Mouse (Mus musculus) gastrocnemius, postnatal 10 days (tissue): Measurements from ENCODE around the gene Fat4. TPM values are rescaled to one million over a fixed set of nuclear protein-coding genes. Genes with fewer than 3 reads are reported as not detected.

Experiments
- DNase-seq: peaks from one replicate; pipeline ENCODE4 v3.0.0; 2021; ENCODE audit warnings: mixed read lengths
- long read RNA-seq, 2 experiments: library from polyadenylated mRNA; stranded (forward); transcript quantifications; one replicate each; pipeline ENCODE4 v2.0.0; 2021
- total RNA-seq, 2 experiments: library from RNA; stranded (reverse); gene quantifications; 2 replicates each; pipeline ENCODE4 v1.2.3; 2021

Gene Fat4
- 10 to 100 TPM; 17.2 to 23.6 TPM for total RNA-seq
- long read RNA-seq, experiment 1, partial matches to known transcripts = 1 of 1 reads
- long read RNA-seq, experiment 1, other reads (novel, unspliced or antisense) = 0 of 1 reads
- long read RNA-seq, experiment 2 = 0 reads

DNA sequence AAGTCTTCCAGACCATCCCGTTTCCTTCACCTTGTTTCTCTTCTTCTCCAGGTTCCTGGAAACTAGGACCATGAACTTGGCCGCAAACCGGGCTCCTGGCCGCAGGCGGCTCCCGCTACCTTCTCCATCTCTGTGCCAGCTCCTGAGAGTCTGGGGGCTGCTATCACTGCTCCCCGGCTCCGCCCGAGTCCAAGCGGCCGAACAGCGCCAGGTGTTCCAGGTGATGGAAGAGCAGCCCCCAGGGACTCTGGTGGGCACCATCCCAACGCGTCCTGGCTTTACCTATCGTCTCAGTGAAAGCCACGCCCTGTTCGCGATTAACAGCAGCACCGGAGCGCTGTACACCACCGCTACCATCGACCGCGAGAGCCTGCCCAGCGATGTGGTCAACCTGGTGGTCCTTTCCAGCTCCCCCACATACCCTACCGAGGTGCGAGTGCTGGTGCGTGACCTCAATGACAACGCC lies at the start of gene Fat4:
Fat4 (plus strand) TSS at position 51 of the 466 bp plus-strand sequence.
- peak; percentile 27 for DNase-seq

DNA sequence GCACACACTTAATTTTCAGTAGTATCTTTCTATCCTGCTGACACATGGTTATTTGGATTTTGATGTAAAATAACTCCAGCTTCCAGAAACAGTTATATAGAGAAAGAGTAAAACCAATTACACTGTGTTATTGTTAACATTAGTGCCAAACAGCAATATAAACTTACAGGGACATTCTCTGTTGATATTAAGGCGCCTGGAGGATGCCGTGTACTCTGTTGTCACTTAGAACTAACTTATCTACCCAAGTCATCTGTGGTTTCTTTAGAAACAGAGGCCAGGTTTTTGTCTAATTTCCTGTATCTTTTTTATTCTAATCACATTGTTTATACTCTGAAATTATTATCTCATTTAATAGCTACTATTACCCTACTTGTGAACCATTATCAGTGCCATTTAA lies 47.3 kb upstream of the Fat4 start:
- no peak for DNase-seq

DNA sequence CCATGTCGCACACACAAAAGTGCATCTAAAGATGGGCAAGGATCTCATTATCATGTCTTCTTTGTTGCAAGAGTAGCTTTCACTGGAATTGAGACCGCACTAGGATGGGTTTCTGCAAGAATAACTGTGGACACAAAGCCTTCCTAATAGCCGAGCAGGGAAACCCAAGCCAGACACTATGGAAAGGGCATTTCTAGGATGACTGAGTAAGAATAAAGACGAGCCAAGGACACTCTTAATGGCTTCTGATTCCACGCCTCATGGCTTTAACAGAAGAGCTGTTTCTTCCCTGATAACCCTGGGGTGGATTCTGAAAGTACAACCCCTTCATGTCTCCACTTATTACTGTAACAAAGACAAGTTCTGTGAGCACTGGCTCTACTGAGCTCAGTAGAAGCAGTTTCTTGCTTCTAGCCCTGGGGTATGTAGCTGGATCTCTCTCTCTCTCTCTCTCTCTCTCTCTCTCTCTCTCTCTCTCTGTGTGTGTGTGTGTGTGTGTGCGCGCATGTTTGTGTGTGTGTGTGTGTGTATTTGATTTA lies 43.7 kb upstream of the Fat4 start:
- DNase-seq = no peak

DNA sequence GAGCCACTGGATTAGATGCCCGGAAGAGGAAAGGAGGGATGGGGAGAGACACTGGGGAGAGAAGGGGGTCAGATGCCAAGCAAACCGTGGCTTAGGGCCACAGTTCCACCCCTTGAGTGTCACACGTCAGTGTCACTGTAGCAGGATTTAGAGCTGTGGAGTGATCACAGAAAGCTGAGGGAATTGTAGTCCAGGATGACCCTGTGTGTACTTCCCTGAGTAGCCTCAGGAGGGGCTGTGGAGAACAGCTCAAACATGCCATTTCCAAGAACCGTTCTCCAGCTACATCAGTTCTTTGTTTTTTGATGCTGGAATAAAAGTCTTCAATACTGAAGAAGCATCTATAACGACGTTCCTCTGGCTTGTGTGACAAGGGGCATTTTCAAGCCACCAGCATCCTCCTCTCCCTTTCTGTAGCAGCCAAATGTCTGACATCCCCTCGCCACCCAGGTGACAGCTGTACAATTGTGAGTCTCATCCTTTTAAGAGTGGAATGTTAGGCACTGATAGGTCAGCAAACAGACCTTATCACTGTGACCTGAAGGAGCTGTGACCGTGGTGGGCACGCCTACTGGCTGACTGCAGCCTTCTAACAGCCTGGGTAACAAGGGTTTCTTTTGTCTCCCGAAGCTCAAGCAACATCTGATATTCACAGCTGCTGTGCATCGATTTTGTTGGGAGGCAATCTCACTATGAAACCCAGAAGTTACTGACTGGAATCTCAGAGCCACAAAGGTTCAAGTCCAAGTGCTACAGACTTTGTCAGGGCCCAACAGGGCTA lies 39.9 kb upstream of the Fat4 start:
- no peak for DNase-seq

DNA sequence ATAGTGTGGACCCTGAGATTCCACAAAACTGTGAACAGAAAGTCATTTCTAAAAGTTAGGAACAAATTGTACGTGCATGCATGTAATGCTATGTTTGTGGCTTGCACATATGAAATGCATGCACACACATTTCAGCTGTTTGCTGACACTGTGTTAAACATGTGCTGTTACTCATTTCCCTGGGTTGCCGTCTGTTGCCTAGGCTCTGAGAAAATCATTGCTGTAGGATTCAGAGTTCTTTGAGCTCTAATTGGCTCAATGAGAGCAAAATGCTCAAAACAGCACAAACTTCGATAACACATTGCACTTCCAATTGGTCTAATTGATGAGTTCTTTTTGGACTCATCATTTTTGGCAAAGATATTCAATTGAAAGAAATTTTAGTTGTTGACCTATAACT lies 37.7 kb upstream of the Fat4 start:
- no peak for DNase-seq

DNA sequence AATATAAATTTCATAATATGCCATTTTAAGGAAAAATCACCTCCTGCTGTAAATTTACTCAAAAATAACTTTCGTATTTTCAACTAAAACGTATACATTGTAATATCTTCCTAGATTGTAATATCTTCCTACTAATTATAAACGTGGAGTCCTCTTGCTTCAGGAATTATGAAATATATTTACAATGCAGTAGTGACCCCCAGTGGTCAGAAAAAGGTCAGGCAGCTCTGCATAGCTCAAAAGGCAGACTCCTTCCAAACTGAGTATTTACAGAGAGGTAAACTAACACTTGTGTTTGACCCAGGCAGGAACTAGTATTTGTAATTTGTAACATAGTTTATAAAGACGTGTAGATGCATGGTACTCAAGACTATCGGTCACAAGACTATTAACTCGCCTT lies 37.2 kb upstream of the Fat4 start:
- peak; percentile 35 for DNase-seq

DNA sequence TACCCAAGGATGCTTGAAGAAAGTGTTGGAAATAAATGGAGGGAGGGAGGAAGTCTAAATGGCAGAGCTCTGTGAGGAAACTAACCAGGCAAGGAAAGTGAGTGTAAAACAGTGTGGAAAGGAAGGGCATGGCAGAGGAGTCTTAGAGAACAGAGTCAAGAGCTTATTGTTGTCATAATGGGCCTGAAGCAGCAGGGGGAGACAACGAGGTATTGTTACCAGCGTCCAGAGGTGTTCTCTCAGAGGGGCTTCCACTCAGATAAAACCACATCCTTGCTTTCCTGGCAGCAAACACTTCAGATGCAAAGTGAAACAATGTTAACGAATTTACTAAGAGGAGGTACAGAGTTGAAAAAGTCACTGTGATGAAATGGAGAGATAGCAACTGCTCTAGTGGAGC lies 33.1 kb upstream of the Fat4 start:
- no peak for DNase-seq

DNA sequence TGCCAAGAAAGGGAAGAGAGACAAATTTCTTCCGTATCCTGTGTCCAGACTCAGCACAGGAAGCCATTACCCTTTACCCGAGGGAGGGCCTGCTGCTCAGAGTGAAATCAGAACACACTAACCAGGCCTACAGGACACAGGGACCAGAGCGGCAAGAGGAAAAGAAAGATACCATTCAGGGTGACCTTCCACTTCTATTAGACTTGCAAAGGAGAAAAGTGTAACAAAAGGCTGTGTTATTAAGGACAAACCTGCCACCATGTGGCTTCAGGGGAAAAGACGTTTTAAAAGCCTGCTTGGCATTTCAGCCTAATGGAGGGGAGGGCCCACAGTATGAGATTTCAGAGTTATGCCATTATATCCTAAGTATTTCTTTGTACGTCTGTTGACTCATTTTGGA lies 26.1 kb upstream of the Fat4 start:
- no peak for DNase-seq

DNA sequence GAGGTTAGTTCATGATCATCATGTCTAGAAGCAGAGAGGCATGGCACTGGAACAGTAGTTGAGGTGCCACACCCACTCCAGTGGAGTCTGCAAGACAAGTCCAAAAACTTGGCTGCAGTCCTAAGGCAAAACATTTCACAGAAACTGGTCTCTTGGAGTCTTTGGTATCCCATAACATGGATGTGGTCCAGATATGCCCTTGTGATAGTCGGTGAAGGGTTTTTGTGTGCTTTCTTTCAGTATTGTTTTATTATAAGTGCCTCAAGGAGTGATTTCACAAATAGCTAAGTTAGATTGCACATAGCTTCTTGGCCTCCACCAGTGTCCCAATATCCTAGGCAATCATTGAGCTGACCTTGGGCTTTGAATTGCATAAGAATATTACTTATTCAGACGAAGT lies 15.4 kb upstream of the Fat4 start:
- no peak for DNase-seq

DNA sequence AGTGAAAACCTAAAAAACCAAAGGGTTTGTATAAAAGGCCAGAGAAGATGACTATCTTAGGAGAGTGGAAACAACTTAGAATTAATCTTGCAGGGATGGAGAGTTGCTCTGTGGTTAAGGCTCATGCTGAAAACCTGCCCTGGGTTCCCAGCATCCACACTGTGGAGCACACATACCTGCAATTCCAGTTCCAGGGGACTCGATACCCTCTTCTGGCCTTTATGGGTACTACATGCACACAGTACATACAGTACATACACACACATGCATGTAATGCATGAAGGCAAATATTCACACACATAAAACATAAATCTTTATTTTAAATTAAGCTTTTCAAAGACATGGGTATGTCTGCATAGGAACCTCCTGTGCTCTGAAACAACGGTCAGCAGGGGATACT lies 10.9 kb upstream of the Fat4 start:
- no peak for DNase-seq

DNA sequence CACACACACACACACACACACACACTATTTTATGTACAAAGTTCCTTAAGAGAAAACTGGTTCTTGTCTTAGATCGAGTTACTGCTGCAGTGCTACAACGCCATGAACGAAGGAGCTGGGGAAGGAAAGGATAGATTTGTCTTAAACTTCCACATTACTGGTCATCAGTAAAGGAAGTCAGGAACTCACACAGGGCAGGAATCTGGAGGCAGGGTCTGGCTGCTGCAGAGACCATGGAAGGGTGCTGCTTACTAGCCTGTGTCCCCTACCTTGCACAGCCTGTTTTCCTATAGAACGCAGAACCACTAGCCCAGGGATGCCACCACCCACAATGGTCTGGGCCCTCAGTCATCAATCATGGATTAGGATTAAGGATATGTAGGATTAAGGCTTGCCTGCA lies 10.0 kb upstream of the Fat4 start:
- DNase-seq = no peak

DNA sequence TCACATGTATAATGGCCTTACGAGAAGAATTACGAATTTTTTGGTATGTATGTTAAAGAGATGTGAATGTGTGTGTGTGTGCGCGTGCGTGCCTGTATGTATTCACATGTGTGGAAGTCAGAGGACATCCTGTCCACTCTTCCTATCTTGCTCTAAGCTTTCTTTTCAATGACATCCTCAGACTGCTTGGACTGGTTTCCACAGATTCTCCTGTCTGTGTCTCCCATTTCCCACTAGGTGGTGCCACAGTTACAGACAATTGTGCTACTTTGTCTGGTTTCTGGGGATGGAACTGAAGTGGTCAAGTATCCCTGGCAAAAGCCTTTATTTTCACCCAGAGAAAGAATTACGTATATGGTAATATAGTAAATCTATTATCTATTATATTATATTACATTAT lies 4.0 kb upstream of the Fat4 start:
- DNase-seq = no peak

DNA sequence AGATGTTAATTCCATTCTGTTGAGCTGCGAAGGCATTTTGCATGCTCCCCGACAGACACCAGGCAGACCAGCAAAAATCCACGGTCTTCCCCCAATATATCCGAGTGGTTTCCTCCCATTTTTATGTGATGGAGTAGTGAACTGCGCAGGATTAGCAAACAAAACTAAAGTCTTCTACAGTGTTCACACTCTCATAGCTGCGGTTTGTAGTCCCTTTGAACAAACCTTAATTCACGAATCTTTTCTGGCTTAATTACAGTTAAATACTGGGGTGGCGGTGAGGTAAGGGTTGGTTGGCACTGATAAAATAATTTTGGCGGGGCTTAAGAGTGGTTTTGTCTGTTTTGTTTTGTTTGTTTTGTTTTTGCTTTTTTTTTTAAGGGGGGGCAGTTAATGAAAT lies 3.1 kb upstream of the Fat4 start:
- no peak for DNase-seq

DNA sequence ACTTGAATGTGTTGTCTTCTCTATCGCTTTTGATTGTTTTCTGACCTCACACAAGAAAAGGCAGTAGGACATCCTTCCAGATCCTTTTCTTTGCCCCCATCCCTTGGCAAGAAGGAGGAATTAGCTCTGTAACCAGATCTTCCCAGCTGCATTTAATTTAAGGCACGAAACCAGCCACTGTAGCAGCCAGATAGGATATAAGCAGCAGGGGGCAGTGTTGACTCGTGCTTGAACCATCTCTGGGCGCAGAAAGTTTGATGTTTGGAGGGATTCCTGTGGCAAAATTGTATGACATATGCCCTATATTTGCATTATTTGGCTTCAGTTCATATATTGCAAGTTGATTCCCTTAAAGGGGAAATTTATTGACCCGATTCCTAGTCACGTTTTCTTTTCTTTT lies 2.5 kb upstream of the Fat4 start:
- peak; percentile 76 for DNase-seq

DNA sequence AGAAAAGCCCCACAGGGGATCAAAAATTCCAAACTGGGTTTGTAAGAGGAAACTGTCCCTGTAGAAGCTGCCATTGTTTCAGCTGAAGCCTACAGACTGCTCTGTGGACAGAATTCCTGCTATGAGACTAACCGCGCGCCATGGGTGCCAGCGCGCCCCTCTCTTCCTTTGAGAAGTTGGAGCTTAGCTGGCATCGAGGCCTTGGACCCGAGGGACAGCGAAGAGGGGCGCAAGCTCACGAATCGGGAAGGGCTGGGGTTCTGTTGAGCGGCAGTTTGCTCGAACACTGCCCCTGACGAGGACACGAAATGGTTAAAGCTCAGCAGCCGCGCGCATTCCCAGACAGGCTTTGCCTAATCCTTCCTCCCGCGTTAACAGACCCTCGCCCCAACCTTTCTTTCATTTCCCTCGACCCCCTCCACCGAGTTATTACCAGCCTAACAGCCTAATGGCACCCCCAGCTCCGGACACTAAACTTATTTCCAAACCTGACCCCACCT lies 1.8 kb upstream of the Fat4 start:
- peak; percentile 44 for DNase-seq

DNA sequence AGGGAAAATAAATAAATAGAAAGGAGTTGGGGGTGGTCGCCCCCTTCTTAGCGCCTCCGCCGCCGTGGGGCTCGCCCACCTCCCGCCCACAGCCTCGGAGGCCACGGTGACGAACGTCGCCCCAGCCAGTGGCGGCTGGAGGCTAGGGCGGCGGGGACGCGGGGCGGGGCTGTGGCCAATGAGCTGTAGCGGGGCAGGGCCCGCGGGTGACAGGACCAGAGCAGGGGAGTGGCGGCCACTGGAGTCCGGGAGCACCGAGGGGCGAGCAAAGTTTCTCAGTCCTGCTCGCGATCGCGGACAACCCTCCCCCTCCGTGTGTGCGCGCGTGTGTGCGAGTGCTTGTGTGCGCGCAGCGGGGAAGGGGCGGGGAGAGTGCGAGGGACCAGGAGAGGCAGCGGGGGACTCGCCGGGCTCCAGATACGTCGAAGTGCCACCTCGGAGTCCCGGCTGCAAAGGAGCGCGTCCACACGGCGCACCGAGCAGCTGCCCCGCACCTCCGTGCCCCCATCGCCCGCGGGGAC lies 1.2 kb upstream of the Fat4 start:
- peak; percentile 84 for DNase-seq

DNA sequence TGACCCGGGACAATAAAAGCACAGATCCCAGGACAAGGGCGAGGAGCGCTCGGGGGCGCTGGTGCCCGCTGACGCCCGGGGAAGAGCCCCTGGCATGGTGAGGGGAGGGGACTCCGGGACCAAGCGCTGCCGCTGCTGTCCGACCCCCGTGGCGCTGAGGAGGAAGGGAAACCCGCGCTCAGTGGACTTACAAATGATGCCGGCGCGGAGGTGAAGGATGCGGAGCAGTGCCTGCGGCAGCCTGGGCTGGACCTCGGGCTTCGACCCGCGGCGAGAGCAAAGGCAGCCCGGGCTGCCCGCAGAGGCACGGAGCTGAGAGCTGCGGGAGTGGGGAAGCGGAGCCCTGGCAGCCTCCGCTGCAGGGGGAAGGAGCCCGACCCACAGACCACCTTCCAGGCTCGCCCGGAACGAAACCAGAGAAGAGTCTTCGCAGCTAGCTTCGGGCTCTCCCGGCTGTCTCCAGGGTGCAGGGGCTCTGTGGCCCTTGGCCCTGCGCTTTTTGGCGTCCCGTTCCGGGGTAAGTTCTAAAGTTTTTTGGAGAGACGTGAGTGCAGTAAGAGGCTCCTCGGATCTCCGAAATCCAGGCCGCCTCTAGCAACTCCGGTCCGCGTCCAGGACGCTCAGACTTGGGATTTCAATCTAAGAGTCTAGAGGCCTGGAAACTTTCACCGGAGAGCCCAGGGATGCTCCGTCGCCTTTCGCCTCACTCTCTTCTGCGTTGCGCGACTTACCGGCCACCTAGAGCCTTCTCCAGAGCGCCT lies 499 bp upstream of the Fat4 start:
- peak; percentile 51 for DNase-seq

DNA sequence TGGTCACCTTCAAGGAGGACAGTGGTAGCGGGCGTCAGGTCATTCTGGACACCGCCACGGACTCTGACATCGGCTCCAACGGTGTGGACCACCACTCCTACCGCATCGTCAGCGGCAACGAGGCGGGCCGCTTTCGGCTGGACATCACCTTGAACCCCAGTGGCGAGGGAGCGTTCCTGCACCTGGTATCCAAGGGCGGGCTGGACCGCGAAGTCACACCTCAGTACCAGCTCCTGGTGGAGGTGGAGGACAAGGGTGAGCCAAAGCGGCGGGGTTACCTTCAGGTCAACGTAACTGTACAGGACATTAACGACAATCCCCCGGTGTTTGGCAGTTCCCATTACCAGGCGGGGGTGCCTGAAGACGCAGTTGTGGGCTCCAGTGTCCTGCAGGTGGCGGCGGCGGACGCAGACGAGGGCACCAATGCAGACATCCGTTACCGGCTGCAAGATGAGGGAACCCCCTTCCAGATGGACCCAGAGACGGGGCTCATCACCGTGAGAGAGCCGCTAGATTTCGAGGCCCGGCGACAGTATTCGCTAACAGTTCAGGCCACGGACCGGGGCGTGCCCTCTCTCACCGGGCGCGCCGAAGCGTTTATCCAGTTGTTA lies 746 bp downstream of the Fat4 start:
- peak; percentile 36 for DNase-seq

DNA sequence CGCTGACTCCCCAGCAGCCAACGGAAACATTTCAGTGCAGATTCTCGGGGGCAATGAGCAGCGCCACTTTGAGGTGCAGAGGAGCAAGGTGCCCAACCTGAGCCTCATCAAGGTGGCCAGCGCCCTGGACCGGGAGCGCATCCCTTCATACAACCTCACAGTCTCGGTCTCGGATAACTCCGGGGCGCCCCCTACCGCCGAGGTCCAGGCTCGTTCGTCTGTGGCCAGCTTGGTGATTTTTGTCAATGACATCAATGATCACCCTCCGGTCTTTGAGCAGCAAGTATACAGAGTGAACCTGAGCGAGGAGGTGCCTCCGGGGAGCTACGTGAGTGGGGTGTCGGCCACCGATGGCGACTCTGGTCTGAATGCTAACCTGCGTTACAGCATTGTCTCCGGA lies 1.4 kb downstream of the Fat4 start:
- peak; percentile 77 for DNase-seq

DNA sequence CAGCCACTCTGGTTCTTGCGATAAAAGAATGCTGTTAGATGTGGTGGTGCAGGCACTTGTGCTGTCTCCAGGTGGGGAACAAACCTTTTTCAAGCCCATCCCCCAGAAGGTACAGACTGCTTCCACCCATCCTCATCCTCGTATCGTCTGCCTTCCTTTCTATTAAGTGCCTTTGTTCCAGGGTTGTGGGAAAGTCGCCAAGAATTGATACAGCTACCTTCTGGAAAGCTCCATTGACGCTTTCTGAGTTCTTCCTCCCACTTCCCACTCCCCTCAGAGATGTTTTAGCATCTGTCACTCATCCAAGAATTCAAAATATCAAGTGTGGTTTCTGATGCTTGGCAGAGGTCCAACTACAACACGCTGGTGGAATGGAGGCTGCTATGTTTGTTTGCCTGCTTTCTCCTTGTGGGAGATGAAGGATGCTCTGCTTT lies 6.1 kb downstream of the Fat4 start:
- no peak for DNase-seq

DNA sequence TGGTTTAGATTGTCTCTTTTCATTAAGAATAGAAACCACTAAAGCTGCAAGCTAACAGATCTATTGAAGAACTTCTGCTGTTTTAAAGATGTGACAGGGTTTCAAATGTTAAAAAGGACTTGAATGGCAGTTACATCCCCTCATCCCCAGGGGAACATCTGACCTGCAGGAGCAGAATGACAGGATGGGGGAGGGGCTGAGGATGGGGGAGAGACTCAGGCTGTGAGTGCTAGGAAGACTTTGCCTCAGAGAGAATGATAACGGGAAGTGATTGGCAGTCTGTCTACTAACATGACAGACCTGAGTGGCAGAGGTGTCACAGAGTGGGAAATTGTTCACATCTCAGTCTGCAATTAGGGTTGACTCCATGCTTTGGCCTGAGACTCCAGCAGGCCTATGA lies 14.1 kb downstream of the Fat4 start:
- no peak for DNase-seq

DNA sequence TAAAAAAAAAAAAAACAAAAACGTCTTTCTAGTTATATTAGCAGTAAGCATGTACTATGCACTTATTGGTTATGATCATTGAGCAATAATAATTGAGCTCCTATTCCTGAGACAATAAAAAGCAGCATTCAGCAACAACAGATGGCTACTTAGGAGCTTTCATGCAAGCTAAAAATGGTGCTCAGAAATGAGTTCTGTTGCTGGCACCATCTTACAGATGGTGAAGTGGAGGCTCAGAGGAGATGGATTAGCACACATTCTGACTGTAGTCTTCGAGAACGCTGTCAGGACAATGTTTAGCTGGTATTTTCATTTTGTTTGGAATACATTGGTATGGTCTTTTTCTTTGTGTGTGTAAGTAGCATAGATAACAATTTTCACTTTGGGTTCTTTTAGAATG lies 20.1 kb downstream of the Fat4 start:
- DNase-seq = no peak
